In the genomic region with DNA sequence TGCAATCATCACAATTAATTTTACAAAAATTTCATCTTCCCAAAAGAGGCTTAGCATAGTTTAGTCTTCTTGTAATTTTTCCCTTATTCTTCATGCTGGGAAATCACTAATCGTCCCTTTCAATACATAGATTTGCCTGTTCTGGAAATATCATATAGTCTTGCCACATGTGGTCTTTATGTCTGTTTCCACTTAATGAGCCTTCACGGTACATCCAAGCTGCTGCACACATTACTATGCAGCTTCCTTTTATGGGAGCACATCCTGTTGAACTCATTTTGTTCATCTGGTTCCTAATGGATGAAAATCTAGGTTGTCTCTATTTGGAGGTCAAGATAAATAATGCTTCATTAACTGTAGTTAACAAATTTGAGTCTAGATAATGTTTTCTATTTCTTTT, we compare ENCODE assay signal across 21 mouse cellular contexts.
DNase-seq lines count a peak whose midpoint lies in the region; ATAC-seq lines count a peak whose summit lies in the region.
"Had no signal": no experiment of that assay in that cellular context is flagged by ENCODE, and none has a peak within 500 bp of the region (broad histone marks: within the 10 kb centered on the region; RNA-seq: fewer than 3 reads in every experiment).

No protein-coding gene starts in this region.

- H3K9ac ChIP-seq in embryonic facial prominence, embryonic 11.5 days (replicated peaks; ENCODE audit: low read length): no peak overlapping the region
- H3K9ac ChIP-seq in embryonic facial prominence, embryonic 14.5 days (ENCODE audit: low read depth, low read length): no peak overlapping the region
- no peak overlapping the region for H3K9ac ChIP-seq in midbrain, embryonic 15.5 days
- H3K9ac ChIP-seq: embryonic facial prominence, embryonic 12.5 days; embryonic facial prominence, embryonic 15.5 days; forebrain, embryonic 12.5 days had no signal

- no peaks in the 10 kb centered on the region for H3K36me3 ChIP-seq in embryonic facial prominence, embryonic 11.5 days (replicated peaks; ENCODE audit: control insufficient read depth, insufficient read depth, low read depth, low read length)
- no peaks in the 10 kb centered on the region for H3K36me3 ChIP-seq in embryonic facial prominence, embryonic 10.5 days (replicated peaks)
- no peaks in the 10 kb centered on the region for H3K36me3 ChIP-seq in embryonic facial prominence, embryonic 14.5 days (ENCODE audit: control insufficient read depth, insufficient read depth, low read length)
- no peaks in the 10 kb centered on the region for H3K36me3 ChIP-seq in midbrain, embryonic 15.5 days (replicated peaks)
- H3K36me3 ChIP-seq: embryonic facial prominence, embryonic 12.5 days; embryonic facial prominence, embryonic 15.5 days; forebrain, embryonic 10.5 days; forebrain, embryonic 12.5 days had no signal

- H3K4me3 ChIP-seq in embryonic facial prominence, embryonic 11.5 days (ENCODE audit: low read depth, low read length): no peak overlapping the region
- H3K4me3 ChIP-seq in embryonic facial prominence, embryonic 10.5 days: no peak overlapping the region
- no peak overlapping the region for H3K4me3 ChIP-seq in embryonic facial prominence, embryonic 14.5 days (ENCODE audit: low read depth, low read length)
- no peak overlapping the region for H3K4me3 ChIP-seq in midbrain, embryonic 15.5 days
- H3K4me3 ChIP-seq: embryonic facial prominence, embryonic 12.5 days; embryonic facial prominence, embryonic 15.5 days; erythroblast, embryonic 14.5 days; forebrain, embryonic 10.5 days; forebrain, embryonic 12.5 days had no signal

- no peaks in the 10 kb centered on the region for H3K9me3 ChIP-seq in embryonic facial prominence, embryonic 11.5 days (replicated peaks; ENCODE audit: control insufficient read depth, low read length)
- H3K9me3 ChIP-seq in embryonic facial prominence, embryonic 10.5 days: no peaks in the 10 kb centered on the region
- H3K9me3 ChIP-seq in embryonic facial prominence, embryonic 14.5 days (ENCODE audit: control insufficient read depth, low read length): no peaks in the 10 kb centered on the region
- H3K9me3 ChIP-seq in midbrain, embryonic 15.5 days: no peaks in the 10 kb centered on the region
- H3K9me3 ChIP-seq: embryonic facial prominence, embryonic 12.5 days; embryonic facial prominence, embryonic 15.5 days; forebrain, embryonic 10.5 days; forebrain, embryonic 12.5 days had no signal

- no peaks in the 10 kb centered on the region for H3K27me3 ChIP-seq in embryonic facial prominence, embryonic 11.5 days (ENCODE audit: control insufficient read depth, insufficient read depth, low read length)
- no peaks in the 10 kb centered on the region for H3K27me3 ChIP-seq in embryonic facial prominence, embryonic 10.5 days (replicated peaks; ENCODE audit: low read depth, poor library complexity, severe bottlenecking)
- H3K27me3 ChIP-seq in embryonic facial prominence, embryonic 14.5 days (replicated peaks; ENCODE audit: control insufficient read depth, insufficient read depth, low read length): no peaks in the 10 kb centered on the region
- no peaks in the 10 kb centered on the region for H3K27me3 ChIP-seq in midbrain, embryonic 15.5 days (replicated peaks)
- H3K27me3 ChIP-seq: embryonic facial prominence, embryonic 12.5 days; embryonic facial prominence, embryonic 15.5 days; forebrain, embryonic 12.5 days had no signal

- H3K27ac ChIP-seq in embryonic facial prominence, embryonic 11.5 days (replicated peaks; ENCODE audit: low read depth, low read length): no peak overlapping the region
- no peak overlapping the region for H3K27ac ChIP-seq in embryonic facial prominence, embryonic 10.5 days (replicated peaks)
- no peak overlapping the region for H3K27ac ChIP-seq in embryonic facial prominence, embryonic 14.5 days (replicated peaks; ENCODE audit: low read depth, low read length)
- H3K27ac ChIP-seq in midbrain, embryonic 15.5 days: no peak overlapping the region
- H3K27ac ChIP-seq: embryonic facial prominence, embryonic 12.5 days; embryonic facial prominence, embryonic 15.5 days; forebrain, embryonic 10.5 days; forebrain, embryonic 12.5 days had no signal

- no peak overlapping the region for H3K4me2 ChIP-seq in embryonic facial prominence, embryonic 11.5 days (ENCODE audit: low read depth, low read length)
- no peak overlapping the region for H3K4me2 ChIP-seq in embryonic facial prominence, embryonic 14.5 days (ENCODE audit: low read depth, low read length)
- no peak overlapping the region for H3K4me2 ChIP-seq in midbrain, embryonic 15.5 days
- H3K4me2 ChIP-seq: embryonic facial prominence, embryonic 12.5 days; embryonic facial prominence, embryonic 15.5 days; forebrain, embryonic 12.5 days had no signal

- peak; percentile 56 for DNase-seq in embryonic facial prominence, embryonic 11.5 days (ENCODE audit: low spot score)
- no peak for DNase-seq in embryonic facial prominence, embryonic 10.5 days (ENCODE audit: low spot score)
- DNase-seq in embryonic facial prominence, embryonic 14.5 days (ENCODE audit: low spot score): peak; percentile 57
- peak; percentile 35 for DNase-seq in mesoderm, embryonic 11.5 days (ENCODE audit: low read depth, low spot score)
- no peak for DNase-seq in urinary bladder, adult 18-20 months (ENCODE audit: low spot score in 2 of 2)
- DNase-seq: adrenal gland, adult 2 months; adrenal gland, postnatal 10 days; adrenal gland, postnatal 25 days; cerebellum, adult 11-12 months; cerebellum, adult 2 months; cerebellum, adult 9-10 months; cerebellum, postnatal 10 days; cerebellum, postnatal 25 days had no signal

- no peak for ATAC-seq in embryonic facial prominence, embryonic 11.5 days (replicated peaks; ENCODE audit: insufficient number of reproducible peaks, low FRiP score, low TSS enrichment, low read depth)
- ATAC-seq in embryonic facial prominence, embryonic 14.5 days (ENCODE audit: low read depth): no peak
- no peak for ATAC-seq in midbrain, embryonic 15.5 days (replicated peaks)
- ATAC-seq: forebrain, embryonic 14.5 days; forebrain, embryonic 16.5 days had no signal

- H3K4me1 ChIP-seq in embryonic facial prominence, embryonic 11.5 days (ENCODE audit: control insufficient read depth, insufficient read depth, low read length): no peaks in the 10 kb centered on the region
- H3K4me1 ChIP-seq in embryonic facial prominence, embryonic 10.5 days: peaks cover 11% of the 10 kb centered on the region; the same call in 1 of the 2 replicates
- no peaks in the 10 kb centered on the region for H3K4me1 ChIP-seq in embryonic facial prominence, embryonic 14.5 days (ENCODE audit: control insufficient read depth, insufficient read depth, low read length)
- peaks cover 5% of the 10 kb centered on the region; the same call in 1 of the 2 replicates for H3K4me1 ChIP-seq in midbrain, embryonic 15.5 days
- H3K4me1 ChIP-seq: embryonic facial prominence, embryonic 12.5 days; embryonic facial prominence, embryonic 15.5 days; forebrain, embryonic 12.5 days had no signal

- 43% methylated on average over 2 of the region's 2 CpGs for WGBS in embryonic facial prominence, embryonic 11.5 days
- WGBS in embryonic facial prominence, embryonic 10.5 days: 61% methylated on average over 2 of the region's 2 CpGs
- WGBS in embryonic facial prominence, embryonic 14.5 days: 31% methylated on average over 2 of the region's 2 CpGs
- WGBS in midbrain, embryonic 15.5 days: 58% methylated on average over 2 of the region's 2 CpGs

Comparison
In these comparisons a context has a peak if more than half of its experiments do, and no peak if none do; other contexts are left out.
1. DNase-seq: peak in embryonic facial prominence, embryonic 11.5 days (single experiment), embryonic facial prominence, embryonic 14.5 days (single experiment) and mesoderm, embryonic 11.5 days (single experiment); none in embryonic facial prominence, embryonic 10.5 days (single experiment) and urinary bladder, adult 18-20 months (0 of 2).